Mouse (Mus musculus) liver, embryonic 14.5 days (tissue): ENCODE measurements at regions not wholly inside any gene's neighbourhood (a gene's known extent, or its start where the extent isn't known, plus 50 kb on each side); places are given as distances from the start of the nearest gene placed in this dataset.

Source experiments
- ATAC-seq: fragments of 200-750 bp; cut with Nextera tagmentation; 2 replicates; pipeline ENCODE4 v1.8.0; 2017; ENCODE audit warnings: moderate number of reproducible peaks, mild to moderate bottlenecking, moderate library complexity; ENCODE audit not compliant: insufficient read depth
- DNase-seq, 3 experiments: peaks; one replicate each; pipeline ENCODE4 v3.0.0-alpha.2; 2012 to 2013; ENCODE audit warnings: low read depth in 3 of 3, low spot score in 3 of 3
- H3K27ac ChIP-seq: fragments of 300-500 bp; sonication (generic); 2 replicates; pipeline ENCODE4 v1.5.1; 2014; ENCODE audit warnings: moderate library complexity, mild to moderate bottlenecking, control low read depth, inconsistent platforms
- H3K27me3 ChIP-seq: fragments of 300-500 bp; sonication (generic); 2 replicates; pipeline ENCODE4 v1.6.1; 2014; ENCODE audit warnings: mild to moderate bottlenecking, low read length, moderate library complexity; ENCODE audit not compliant: control insufficient read depth, insufficient read depth
- H3K36me3 ChIP-seq: fragments of 300-500 bp; sonication (generic); replicated peaks from 2 replicates; pipeline ENCODE4 v1.6.1; 2014; ENCODE audit warnings: low read depth; ENCODE audit not compliant: control insufficient read depth, insufficient read depth
- H3K4me1 ChIP-seq, 2 experiments: fragments of 200-500 bp in 1 of 2; fragments of 300-500 bp in 1 of 2; sonication (generic) in 1 of 2; replicated peaks; 2 replicates each; pipeline ENCODE4 v1.6.1; 2012 to 2014; ENCODE audit warnings: antibody characterized with exemption in 1 of 2, inconsistent platforms in 1 of 2, low read length in 1 of 2; ENCODE audit not compliant: control insufficient read depth in 2 of 2, insufficient read depth in 2 of 2
- H3K4me2 ChIP-seq: fragments of 300-500 bp; sonication (generic); 2 replicates; pipeline ENCODE4 v1.6.1; 2014; ENCODE audit warnings: low read depth, mild to moderate bottlenecking, control low read depth, moderate library complexity
- H3K4me3 ChIP-seq, 2 experiments: fragments of 200-500 bp in 1 of 2; fragments of 300-500 bp in 1 of 2; sonication (generic) in 1 of 2; 2 replicates each; pipeline ENCODE4 v1.5.1; 2012 to 2014; ENCODE audit warnings: low read depth in 2 of 2, low read length in 2 of 2, mild to moderate bottlenecking in 2 of 2, control low read depth in 1 of 2, inconsistent platforms in 1 of 2, moderate library complexity in 1 of 2; ENCODE audit not compliant: insufficient read depth in 1 of 2
- H3K9ac ChIP-seq: fragments of 300-500 bp; sonication (generic); replicated peaks from 2 replicates; pipeline ENCODE4 v1.6.1; 2014; ENCODE audit warnings: mild to moderate bottlenecking, control low read depth, moderate library complexity
- H3K9me3 ChIP-seq: fragments of 300-500 bp; sonication (generic); 2 replicates; pipeline ENCODE4 v1.6.1; 2016; ENCODE audit warnings: low read length, mixed read lengths; ENCODE audit not compliant: control insufficient read depth
- CTCF ChIP-seq: IDR thresholded peaks from 2 replicates; pipeline ENCODE4 v1.5.1; 2016; ENCODE audit warnings: antibody characterized with exemption, low read depth, control low read depth
- EP300 ChIP-seq: IDR thresholded peaks from 2 replicates; pipeline ENCODE4 v1.6.1; 2016; ENCODE audit warnings: antibody characterized with exemption, low read depth
- WGBS: fragments of 180-500 bp; shearing (Covaris S2); extraction: QIAGEN DNeasy Blood & Tissue Kit; methylation state at CpG from one replicate; pipeline ENCODE4 v1.1.7; 2014; ENCODE audit not compliant: insufficient replicate concordance; 5-methylcytosine and 5-hydroxymethylcytosine counted together

- H3K4me3 ChIP-seq: no peak overlapping the region
- H3K9me3 ChIP-seq: no peaks in the 10 kb centered on the region
- H3K9ac ChIP-seq: no peak overlapping the region
- H3K4me1 ChIP-seq: no peaks in the 10 kb centered on the region
- no peaks in the 10 kb centered on the region for H3K27me3 ChIP-seq
- ATAC-seq: no peak
- whole genome bisulfite sequencing: 51% methylated on average over 8 of the region's 8 CpGs
- TF ChIP-seq EP300: no peak
- no peak for TF ChIP-seq CTCF
- DNase-seq: no peak
- no peaks in the 10 kb centered on the region for H3K36me3 ChIP-seq
- H3K4me2 ChIP-seq: no peak overlapping the region
- H3K27ac ChIP-seq: no peak overlapping the region
These were observed 280.3 kb upstream of the 4931429L15Rik start for GRCm38 (mm10) chr9:46599931-46600708.

GRCm38 (mm10) chr9:46598518-46598917 lies 278.7 kb upstream of the 4931429L15Rik start:
- H3K36me3 ChIP-seq: no peaks in the 10 kb centered on the region
- no peak for DNase-seq
- WGBS: 69% methylated on average over 6 of the region's 6 CpGs

GRCm38 (mm10) chr9:46593444-46593843 lies 273.7 kb upstream of the 4931429L15Rik start:
- no peaks in the 10 kb centered on the region for H3K9me3 ChIP-seq
- no peak overlapping the region for H3K27ac ChIP-seq
- DNase-seq: no peak
- 43% methylated on average over 6 of the region's 6 CpGs for WGBS
- H3K4me1 ChIP-seq: no peaks in the 10 kb centered on the region
- H3K4me2 ChIP-seq: no peak overlapping the region
- H3K9ac ChIP-seq: no peak overlapping the region
- no peak overlapping the region for H3K4me3 ChIP-seq
- TF ChIP-seq EP300 (no peak), CTCF (no peak)
- no peaks in the 10 kb centered on the region for H3K36me3 ChIP-seq
- no peaks in the 10 kb centered on the region for H3K27me3 ChIP-seq
- ATAC-seq: no peak

More at GRCm38 (mm10) chr9:46598518-46598917, 278.7 kb upstream of the 4931429L15Rik start:
- TF ChIP-seq CTCF (no peak), EP300 (no peak)
- no peak overlapping the region for H3K9ac ChIP-seq
- no peaks in the 10 kb centered on the region for H3K9me3 ChIP-seq
- no peaks in the 10 kb centered on the region for H3K27me3 ChIP-seq
- no peak overlapping the region for H3K4me3 ChIP-seq
- no peak overlapping the region for H3K27ac ChIP-seq
- H3K4me2 ChIP-seq: no peak overlapping the region
- no peaks in the 10 kb centered on the region for H3K4me1 ChIP-seq
- no peak for ATAC-seq

GRCm38 (mm10) chr9:46592908-46593307 lies 273.1 kb upstream of the 4931429L15Rik start:
- H3K36me3 ChIP-seq: no peaks in the 10 kb centered on the region
- H3K27me3 ChIP-seq: no peaks in the 10 kb centered on the region
- ATAC-seq (no peak), DNase-seq (no peak)
- TF ChIP-seq EP300 (no peak), CTCF (no peak)
- no peaks in the 10 kb centered on the region for H3K9me3 ChIP-seq
- no peaks in the 10 kb centered on the region for H3K4me1 ChIP-seq
- H3K4me2 ChIP-seq: no peak overlapping the region
- H3K9ac ChIP-seq: no peak overlapping the region
- no peak overlapping the region for H3K27ac ChIP-seq
- 67% methylated on average over 7 of the region's 7 CpGs for WGBS
- H3K4me3 ChIP-seq: no peak overlapping the region

GRCm38 (mm10) chr9:46586818-46587217 lies 267.0 kb upstream of the 4931429L15Rik start:
- 71% methylated on average over 8 of the region's 8 CpGs for WGBS

More at GRCm38 (mm10) chr9:46586818-46587217, 267.0 kb upstream of the 4931429L15Rik start:
- no peaks in the 10 kb centered on the region for H3K36me3 ChIP-seq
- no peaks in the 10 kb centered on the region for H3K9me3 ChIP-seq
- ATAC-seq: no peak
- no peaks in the 10 kb centered on the region for H3K27me3 ChIP-seq
- DNase-seq: no peak
- no peak overlapping the region for H3K4me3 ChIP-seq
- H3K4me2 ChIP-seq: no peak overlapping the region
- no peak overlapping the region for H3K27ac ChIP-seq
- no peak for TF ChIP-seq CTCF
- TF ChIP-seq EP300: no peak
- H3K4me1 ChIP-seq: no peaks in the 10 kb centered on the region
- no peak overlapping the region for H3K9ac ChIP-seq
